Mouse (Mus musculus): Measurements from ENCODE around the gene Gm27027.

The Gm27027 gene

DNA sequence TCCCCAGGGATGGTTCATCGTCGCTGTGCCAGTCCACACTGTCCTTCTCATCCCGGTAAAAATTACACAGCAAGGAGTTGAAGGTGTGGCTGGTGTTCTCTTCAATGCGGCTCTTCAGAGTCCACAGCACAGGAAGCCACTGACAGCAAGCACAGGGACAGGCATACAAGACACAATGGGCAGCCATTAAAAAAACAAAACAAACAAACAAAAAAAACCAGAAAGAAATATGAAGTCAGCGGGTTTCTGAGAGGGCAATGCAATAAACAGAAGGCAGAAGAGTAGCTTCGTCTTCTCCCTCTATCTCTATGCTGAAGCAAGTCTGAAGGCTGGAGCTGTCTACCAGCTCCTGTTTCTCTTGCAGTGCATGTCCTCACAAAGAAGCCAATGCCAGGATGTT lies at the start of gene Gm27027:
TSS of gene Gm27027 (minus strand) at position 101 of the 400 bp plus-strand sequence.
- in situ Hi-C loops (cut with MboI, MseI): no loop called here

DNA sequence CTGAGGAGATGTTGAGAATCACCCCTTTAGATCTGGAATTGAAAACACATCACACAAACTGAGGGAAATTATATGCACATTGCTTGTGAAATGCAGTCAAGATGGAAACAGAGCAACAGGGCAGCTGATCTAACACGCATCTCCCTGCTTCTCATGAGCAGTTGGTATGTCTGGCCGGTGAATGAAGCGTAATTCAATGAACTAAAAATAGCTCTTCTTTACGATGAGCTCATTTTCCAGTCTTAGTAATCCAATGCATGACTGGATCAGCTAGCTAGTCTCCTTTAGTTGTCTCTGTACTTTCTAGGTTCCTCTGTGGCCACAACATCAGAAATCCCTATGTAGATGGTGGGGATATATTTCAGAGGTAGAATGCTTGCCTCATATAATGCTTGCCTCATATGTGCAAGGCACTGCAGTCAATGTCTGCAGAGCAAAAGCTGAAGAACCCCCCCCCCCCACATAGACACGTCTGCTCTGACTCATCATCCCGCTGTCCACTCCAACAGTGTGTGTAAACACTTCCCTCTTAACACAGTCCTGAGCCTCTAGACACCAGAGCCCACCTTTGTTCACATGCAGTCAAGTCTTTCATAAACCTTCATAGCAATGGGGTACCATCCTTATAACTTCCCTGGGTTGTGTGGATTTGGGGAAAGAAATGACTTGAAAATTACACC lies 49.4 kb upstream of the Gm27027 start:
- in situ Hi-C loops (cut with MboI, MseI): no loop called here

DNA sequence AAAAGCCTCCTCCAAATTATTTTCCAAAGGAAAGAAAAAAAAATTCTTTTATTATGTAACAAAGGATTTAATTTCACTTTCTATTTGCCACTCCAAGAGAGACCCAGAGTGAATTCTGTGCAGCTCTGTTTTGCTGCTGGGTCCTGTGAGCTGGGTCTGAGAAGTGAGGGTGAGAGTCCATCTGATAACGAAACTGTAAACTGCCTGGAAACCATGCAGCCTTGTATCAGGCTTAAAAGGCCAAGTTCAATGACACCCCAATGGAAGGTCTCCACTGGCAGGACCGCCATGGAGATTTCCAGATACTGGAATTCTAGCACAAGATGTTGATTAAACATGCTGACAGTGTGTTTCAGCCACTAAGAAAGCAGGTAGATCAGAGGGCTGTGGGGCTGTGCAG lies 48.0 kb upstream of the Gm27027 start:
- in situ Hi-C loops (cut with MboI, MseI): no loop called here

DNA sequence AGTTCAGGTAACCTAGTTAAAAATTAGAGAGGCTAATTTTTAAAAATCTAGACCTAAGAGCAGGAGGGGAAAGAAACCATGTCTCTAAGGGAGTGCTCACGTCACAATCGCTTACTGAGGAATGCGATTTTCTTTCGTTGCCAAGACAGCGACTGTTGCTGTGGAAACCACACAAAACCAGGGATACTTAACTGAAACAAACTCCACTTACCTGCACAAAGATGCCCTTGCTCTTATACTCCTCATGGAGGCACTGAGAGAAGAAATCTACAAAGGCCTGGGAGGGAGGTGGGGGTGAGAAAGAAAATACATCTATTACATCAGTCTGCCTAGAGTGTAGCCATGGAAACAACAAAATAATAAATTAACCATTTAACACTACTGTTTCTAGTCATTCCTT lies 47.5 kb upstream of the Gm27027 start:
- in situ Hi-C loops (cut with MboI, MseI): no loop called here

DNA sequence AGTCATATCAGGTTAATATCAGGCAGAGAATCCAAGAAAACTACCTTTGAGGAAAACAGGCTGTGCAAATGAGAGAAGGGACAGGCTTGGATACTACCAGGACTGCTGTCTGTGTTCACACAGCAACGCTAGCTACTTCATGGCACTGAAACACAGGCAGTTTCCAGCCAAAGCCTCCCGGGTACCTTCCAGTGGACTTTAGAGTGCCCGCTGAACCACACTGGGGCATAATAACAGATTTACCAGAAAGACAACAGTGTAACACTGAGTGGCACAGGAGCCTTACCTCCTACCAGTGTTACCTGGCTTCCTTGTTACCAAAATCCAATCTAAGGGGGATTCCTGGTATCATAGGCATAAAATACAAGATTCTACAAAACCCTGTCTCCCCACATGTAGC lies 46.3 kb upstream of the Gm27027 start:
- in situ Hi-C loops (cut with MboI, MseI): no loop called here

DNA sequence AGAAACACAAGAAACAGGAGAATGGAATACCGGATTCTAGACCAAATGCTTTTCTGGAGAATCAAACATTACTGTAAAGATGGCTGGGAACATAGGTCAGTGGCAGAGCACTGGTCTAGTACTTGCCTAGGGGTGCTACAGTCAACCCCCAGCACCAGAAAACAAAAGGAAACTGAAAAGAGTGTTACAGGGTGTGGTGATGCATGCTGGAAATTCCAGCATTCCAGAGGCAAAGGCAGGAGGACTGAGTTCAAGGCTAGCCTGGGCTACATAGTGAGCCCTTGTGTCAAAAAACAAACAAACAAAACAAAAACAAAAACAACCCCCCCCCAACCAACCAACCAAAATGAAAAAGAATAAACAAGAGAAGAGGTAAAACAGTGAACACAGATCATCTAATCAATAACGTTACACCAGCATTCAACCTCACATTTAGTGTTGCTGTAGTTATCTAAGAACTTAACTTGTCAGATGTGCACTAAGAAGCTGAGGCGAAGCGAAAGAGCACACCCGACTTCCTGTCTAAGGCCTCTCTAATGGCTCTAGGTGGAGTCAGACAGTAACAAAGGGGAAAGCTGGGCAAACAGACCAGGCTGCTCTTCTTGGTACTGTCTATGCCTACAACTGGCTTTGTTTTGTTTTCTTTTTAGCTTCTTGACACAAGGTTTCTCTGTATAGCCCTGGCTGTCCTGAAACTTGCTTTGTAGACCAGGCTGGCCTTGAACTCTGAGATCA lies 44.4 kb upstream of the Gm27027 start:
- in situ Hi-C loops (cut with MboI, MseI): no loop called here

DNA sequence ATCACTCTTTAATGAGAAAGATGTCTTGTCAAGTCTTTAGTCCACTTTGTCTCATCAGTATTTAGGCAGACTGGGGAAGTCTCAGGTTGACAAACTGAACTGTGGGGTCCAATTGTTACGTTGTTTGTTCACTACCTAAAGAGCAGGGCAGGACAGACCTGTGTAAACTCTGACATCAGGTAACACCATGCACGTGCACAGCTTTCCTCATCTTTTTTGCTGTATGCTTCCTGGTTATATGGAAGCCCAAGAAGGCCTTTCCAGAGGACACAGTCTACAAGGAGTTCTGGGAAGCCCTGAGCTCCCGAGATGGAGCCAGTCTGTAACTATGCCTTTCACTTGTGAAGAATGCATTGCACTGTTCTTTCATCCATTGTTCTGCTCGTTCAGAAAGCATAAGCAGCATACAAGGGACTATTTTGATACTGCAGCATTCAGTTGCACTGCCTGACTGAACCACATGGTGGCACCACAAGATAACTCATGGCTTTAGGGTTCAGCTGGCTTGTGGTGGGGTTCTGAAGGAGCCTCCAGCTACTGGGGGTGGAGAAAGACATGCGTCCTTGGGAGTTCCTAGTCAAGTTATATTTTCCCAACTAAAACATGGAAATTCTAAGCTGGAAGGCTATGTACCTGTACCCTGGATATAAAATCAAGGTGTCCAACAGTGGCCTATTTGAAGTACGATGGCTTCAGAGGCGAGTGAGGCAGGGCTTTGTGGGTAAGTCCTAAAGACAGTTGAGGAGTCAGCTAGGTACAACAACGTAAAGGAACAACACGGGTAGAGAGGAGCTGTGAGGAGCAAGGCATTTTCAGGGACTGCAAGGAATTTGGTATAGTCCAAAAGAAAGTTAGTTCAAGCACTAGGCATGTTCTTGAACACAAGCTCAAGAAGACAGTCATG lies 39.5 kb upstream of the Gm27027 start:
- in situ Hi-C loops (cut with MboI, MseI): no loop called here

DNA sequence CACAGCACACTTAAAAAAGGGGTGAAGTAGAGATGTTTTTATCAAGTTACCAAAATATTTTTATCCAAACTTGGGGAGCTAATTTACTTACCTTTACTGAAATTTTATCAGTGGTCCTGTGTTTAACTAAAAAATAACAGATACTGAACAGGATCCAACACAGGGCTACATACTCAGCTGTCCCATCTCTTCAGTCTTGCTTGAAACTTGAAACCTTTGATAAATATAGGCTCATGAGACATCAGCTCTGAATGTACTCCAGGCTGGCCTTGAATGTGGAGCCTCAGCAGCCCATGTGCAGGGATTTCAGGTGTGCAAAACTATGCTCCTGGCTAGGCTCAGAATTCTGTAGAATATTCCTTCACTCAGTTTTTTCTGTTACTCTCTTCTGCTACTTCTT lies 34.4 kb upstream of the Gm27027 start:
- in situ Hi-C loops (cut with MboI, MseI): no loop called here

DNA sequence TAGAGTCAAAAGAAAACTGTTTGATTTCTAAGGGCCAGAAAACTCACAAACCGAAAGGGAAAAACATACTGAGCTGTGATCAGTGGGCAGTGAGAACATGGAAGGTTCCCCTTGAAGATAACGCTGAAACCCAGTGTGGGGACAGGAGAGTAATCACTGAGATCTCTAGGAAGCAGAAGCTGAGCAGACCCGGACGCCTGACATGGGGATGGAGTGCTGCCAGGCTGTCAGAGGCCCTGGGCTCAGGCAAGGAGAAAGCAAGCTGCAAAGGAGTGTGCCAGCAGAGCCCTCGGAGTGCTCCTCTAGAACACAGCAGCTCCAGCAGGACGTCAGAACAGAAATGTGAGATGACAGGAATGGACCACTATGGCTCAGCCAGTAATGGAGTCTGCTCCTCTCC lies 28.5 kb upstream of the Gm27027 start:
- in situ Hi-C loops (cut with MboI, MseI): no loop called here

DNA sequence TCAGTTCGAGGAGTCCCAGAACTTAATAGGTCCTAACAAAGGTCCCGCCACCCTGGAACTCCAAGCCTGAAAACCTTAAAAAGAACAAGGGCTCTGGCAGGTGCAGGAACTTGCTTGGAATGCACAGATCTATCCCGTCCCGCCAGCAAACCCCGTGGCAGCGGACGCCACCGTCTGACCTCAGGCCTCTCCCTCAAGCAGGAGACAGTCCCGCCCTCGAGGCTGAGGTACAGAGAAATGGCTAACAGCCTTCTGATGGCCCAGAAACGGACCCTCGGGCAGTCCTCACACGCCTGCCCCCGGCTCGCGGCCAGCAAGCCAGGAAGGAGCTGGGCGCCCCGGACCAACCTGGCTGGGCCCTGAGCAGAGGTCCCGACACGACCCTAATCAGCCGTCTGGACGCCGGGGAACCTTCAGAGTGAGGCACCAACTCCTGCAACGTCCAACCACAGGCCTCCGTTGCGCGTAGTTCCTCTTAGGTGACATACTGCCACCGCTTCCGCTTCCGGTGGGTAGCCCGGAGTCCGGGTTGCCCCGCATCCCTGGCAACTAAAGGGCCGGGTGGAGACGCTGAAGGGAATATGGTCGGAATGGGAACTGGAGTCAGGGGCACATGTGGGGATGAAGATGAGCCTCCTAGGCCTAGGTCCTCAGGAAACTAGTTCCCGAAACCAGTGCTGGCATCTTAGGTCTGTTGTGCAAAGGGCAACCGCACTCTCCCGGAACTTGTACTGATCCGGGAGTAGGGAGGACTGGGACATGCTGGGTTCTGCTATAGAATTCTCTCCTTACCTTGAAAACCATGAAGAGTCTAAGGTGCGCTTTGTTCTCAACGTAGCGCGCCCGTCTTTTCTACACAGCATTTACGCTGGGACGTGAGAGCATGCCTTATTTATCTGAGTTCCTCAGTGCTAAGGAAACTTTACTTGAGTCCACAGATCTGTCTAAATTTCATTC lies 14.5 kb upstream of the Gm27027 start, which contains the start of gene Alkbh3:
TSS of gene Alkbh3 (minus strand) at position 473 of the 957 bp plus-strand sequence.
- in situ Hi-C loops (cut with MboI, MseI): no loop called here

DNA sequence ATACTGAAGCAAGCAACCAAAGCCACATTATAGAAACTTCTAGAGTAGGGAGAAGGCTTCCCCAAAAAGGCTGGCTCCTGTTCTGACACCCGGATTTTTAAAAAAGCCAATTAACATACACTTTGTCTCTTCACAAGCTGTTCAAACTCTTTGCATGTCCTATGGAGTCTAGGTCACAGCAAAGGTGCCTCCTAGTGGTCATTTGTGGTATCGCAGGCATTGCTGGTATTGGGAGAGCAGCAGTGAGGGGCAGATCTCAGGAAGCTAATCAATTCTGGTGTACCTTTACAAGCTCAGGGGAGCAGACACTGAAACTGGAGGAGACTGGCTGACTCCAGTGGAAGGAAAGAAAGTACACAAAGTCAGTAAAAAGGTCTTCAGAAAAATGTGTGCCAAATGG lies 6.2 kb upstream of the Gm27027 start:
- in situ Hi-C loops (cut with MboI, MseI): no loop called here

DNA sequence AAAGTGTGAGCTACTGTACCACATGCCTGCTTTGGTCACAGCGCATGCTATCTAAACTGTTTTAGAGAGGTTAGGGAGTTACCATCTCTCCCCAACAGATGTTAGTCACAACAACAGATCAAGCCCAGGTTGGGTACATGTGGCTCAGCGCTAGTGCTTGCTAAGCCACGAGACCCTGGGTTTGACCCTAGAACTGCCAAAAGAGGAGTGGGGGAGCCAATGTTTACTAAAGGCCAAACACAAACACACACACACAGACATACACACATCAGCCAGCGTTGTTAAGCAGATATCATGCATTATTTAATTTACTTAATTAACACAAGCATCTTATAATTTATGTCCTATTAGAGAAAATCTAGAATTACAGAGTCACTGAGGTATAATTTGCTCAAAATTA lies 5.8 kb upstream of the Gm27027 start:
- in situ Hi-C loops (cut with MboI, MseI): no loop called here

DNA sequence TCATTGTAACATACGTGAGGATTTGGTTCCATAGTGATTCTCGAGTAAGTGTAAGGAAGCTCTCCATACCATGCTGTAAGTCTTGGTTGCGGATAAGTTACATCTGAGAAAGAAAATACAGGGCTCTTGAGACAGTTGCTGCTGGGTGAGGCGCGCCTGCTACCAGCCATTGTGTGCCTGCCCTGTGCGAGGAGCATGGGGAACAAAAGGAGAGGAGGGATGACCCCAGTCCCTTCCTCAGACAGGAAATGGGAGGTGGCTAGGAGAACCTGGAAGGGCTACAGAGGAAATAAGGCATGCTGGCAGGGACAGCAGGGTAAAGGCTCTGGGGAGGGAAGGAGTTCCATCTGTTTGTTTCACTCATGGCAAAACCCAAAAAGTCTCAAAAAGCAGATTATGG lies 5.3 kb upstream of the Gm27027 start:
- in situ Hi-C loops (cut with MboI, MseI): no loop called here

DNA sequence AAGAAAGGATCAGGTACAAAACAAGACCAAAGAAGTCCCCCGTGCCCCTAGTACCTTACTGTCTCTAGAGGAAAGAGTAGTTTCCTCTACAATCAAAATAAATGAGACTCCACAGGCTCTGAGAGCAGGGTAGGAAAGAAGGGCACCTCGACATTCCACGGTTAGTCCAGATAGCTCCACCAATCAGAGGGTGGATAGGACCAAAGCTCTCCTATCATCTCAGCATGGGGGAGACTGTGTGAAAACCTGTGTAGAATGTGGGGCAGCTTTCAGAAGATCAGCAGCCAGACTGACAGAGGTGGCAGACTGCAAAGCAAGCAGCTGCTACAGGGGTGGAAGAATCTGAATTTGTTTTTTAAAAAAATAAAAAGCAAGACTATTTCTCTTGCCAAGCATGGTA lies 3.3 kb downstream of the Gm27027 start:
- in situ Hi-C loops (cut with MboI, MseI): loop anchor here (5.0 kb wide), 1 partner anchor 111 kb away; no protein-coding TSS in a partner anchor

DNA sequence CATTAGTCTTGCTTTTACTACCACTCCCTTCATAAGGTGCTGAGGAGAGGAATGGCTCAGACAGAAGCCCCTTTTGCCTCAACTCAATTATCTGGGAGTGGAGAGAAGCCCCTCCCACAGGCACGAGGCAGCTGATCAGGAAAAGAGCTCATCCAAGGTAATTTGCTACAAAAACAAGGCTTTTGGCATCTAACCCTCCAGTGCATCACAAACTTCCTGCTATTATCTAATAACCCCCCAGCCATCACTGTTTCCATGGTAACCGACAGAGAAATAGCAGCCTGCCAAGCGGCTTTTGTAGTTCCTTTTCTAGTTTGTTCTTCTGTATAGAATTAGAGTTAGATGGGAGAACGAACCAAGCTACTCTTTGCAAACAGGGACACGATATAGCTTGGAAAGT lies 3.9 kb downstream of the Gm27027 start:
- in situ Hi-C loops (cut with MboI, MseI): loop anchor here (5.0 kb wide), 1 partner anchor 110 kb away; no protein-coding TSS in a partner anchor

DNA sequence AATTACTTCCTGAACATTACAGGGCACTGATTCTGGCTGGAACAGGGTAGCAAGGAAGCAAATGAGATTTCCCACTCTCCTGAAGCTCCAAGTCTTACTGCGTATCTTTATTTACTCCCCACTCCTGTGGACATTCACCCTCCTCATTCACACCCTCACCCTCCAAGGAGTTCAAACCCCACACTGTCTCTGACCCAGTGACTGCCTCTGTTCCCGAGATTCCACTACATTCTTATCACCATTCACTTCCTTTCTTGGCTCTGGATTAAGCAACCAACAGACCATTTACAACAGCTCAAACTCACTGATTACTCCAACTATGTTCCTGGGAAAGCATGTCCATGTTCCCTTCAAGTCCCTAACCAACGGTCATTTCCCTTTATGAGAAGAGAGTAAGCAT lies 4.8 kb downstream of the Gm27027 start:
- in situ Hi-C loops (cut with MboI, MseI): loop anchor here (5.0 kb wide), 1 partner anchor 109 kb away; no protein-coding TSS in a partner anchor

DNA sequence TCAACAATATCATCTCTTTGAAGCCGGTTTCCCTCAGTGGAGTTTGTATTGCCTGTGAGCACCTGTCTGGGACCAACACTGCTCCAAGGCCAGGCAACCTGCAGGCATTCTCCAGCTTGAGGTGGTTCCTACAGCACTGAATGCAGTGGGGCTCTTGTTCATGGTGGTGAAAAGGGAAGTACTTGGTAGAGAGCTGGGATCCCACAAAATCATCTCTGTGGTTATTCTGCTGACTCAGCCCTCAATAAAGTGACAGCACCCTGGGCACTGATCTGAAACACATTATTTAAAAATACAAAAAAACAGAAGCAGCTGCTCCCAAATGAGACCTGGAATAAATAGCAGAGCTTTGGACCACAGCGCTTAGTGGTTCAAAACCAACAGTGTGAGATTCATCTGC lies 7.7 kb downstream of the Gm27027 start:
- in situ Hi-C loops (cut with MboI, MseI): no loop called here

DNA sequence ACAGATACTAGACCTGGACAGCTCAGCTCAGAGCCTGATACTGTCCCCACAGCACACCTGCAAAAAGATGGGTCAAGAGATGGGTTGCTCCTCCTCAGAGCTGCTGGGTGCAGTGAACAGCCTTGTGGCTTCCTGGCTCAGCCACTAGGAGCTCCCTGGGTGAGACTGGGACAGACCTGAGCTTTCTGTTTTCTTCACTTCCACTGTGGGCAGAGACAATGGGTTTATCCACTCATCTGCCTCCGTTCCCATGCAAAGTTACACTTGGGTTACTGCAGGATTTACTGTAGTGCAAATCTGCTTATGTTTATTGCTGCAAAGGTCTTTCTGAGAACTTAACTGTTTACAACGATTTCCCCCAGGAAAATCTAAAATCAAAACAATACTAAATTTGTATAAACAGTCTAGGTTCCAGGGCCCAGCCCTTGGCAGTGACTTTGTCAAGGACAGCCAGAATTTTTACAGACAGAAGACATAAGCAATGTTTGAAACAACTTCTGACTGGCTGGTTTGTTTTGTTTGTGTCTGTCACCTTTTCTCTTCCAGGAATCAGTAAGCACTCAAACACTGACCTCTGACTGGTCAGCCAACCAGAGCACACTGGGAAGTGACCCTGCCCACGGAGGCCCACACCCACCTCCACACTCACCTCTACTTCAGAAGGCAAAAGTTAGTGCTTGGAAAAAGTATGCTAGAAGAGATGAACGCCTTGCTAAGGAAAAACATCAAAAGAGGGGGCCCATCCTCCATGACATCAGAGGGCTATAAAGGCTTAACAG lies 13.5 kb downstream of the Gm27027 start:
- in situ Hi-C loops (cut with MboI, MseI): no loop called here

DNA sequence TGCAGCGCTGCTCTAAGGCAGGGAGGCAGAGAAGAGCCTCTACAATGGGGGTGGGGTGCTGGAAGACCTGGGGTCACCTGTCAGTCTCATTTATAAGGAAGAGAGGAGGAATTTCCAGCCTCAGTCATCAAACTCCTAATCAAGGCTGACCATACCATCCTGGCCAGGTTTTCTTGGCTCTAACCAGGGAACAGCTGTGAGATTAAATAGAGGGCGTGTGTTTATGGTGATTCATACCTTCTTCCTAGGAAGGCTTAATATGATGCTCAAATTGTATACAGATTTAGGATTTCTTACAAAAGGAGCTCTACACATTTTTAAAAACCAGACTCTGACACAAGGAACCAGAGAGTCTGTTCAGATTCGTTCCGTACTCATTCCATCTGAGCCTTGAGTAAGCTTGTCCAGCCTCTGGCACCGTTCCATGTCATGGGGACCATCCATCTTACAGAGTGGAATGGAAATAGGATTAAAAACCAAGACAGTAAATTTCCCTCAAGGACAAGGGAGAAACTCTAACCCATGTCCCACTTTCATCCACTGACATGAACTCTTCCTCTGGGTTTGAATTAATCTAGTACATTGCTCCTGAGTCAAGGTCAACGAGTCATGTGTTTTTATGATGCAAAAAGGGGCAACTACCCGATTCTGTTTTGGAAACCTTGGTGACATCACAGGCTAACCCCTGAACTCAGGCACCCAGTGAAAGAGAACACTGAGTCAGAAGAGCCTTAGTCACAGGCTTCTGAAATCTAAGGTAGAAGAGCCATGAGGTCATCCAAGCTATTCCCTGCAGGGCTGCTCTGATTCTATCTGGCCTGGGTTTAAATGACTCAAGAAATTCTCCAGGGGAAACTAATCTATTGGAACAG lies 16.7 kb downstream of the Gm27027 start:
- in situ Hi-C loops (cut with MboI, MseI): no loop called here

All from regulatory T cell (primary cell).